Mouse (Mus musculus) ovary, postnatal 36 days (tissue): Measurements from ENCODE around the gene S100a2.
A peak's percentile ranks its signal among the peaks of the same experiment; 100 is the strongest.

Experiments
- DNase-seq: peaks from one replicate; pipeline ENCODE4 v3.0.0; 2022; ENCODE audit warnings: low spot score, mixed read lengths

The S100a2 gene

DNA sequence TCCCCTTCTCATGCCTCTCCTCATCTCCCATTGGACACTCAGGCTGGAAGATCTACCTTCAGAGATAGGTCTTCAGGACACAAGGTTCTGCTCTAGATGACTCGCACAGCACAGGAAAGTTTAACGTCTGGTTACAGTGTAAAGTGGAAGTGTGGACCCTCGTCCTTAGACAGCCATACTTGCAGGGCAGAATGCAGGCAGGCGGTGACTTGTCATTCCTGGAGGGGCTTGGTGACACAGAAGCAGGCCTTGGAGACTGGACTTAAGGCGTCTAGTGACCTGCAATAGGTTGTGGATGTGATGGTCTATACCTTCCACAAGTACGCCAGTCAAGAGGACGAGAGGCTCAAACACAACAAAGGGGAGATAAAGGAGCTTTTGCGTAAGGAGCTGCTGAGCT is at the start of gene S100a2:
Gene S100a2 (plus strand): TSS at position 301 of the 400 bp plus-strand sequence.
- DNase-seq = no peak

DNA sequence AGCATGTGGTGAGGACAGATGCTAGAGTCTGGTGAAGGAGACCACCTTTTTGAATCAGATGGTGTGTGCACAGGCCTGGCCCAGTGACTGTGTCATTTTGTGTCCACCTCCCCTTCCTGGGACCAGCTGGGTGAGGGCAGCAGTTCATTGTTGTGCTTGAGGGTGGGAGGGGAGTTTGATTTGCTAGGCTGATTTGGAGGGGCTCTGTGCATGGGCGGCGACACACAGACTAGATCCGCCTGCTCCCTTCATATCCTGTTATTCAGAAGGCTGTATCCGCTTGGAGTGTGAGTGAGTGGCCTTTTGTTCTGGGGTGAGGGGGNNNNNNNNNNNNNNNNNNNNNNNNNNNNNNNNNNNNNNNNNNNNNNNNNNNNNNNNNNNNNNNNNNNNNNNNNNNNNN is 49.1 kb upstream of the S100a2 start:
- no peak for DNase-seq

DNA sequence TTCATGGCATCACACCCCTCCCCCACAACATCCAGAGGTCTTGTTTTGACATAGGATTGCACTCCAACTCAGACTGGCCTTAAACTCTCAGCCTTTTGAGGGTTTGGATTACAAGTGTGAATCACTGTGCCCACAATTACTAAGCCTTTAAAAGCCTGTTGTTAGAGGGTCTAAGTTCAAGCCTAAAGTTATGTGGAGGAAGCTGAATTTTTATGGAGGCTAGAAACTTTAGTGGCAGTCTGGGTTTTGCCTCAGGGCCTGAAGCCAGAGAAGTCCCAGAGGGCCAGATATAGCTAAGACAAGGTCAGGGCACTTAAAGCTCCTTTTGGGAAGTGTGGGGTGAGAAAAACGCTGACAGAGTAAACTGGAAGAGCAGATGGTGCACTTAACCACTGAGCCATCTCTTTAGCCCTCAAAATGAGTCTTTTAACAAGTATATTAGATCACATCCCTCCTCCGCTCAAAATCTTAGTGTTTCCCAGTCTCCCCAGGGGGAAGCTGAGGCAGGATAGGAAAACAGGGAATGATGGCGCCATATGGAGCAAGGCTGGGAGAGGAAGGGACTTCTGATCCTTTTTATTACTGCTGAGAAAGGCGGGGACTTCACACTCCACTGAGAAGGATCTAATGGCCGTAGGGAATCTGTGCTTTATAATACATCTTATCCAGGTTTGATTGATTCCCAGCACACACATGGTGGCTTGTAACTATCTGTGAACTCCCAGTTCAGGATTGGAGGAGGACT is 40.2 kb upstream of the S100a2 start:
- no peak for DNase-seq

DNA sequence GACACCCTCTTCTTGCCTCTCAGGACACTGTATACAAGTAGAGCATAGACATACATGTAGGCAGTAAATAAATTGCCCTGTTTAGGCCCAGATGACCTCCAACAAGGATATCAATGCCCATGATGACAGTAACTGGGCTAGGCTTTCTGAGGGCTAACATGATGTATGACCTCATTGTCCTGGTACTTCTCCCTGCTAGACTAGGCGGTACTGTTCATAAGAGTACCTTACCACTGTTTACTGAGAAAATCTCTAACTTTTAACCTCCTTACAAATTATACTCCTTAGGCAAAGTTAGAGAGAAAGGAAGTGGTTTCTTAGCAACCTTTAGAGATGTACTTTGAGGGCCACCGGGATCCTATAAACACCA is 39.6 kb upstream of the S100a2 start:
- no peak for DNase-seq

DNA sequence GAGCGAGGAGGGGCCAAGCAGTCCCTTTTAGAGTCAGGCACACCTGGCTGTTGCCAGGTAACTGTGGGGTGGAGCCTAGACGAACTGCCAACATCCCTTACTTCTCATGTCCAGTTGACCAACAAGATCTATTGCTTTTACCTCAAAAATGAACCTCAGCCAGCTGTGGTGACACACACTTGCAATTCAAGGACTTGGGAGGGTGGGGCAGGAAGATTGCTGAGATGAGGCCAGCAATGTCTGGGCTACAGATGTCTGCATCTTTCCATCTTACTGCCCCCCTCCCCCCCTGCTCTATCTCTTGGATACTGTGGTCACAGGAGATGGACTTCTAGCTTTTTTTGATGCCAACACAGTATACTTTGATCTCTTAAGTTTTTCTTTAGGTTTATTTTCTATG is 37.8 kb upstream of the S100a2 start:
- no peak for DNase-seq

DNA sequence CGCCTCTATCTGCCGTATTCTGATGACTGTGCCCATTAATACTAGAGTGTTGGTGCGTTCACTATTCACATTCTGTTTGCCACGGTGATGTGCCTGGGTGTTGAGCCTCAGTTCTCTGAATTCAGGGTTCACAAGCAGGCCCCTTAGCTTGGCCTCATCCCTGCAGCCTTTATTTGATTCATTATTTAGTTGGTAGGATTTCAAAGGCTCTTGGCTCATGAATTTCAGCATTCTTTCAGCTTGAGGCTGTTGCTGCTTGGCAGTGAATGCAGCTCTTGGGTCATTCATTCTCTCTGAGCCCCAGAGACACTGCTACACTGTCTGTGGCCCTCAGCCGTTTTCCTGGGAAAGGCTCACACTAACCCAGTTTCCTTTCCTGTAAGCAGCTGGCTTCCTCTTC is 34.1 kb upstream of the S100a2 start:
- no peak for DNase-seq

DNA sequence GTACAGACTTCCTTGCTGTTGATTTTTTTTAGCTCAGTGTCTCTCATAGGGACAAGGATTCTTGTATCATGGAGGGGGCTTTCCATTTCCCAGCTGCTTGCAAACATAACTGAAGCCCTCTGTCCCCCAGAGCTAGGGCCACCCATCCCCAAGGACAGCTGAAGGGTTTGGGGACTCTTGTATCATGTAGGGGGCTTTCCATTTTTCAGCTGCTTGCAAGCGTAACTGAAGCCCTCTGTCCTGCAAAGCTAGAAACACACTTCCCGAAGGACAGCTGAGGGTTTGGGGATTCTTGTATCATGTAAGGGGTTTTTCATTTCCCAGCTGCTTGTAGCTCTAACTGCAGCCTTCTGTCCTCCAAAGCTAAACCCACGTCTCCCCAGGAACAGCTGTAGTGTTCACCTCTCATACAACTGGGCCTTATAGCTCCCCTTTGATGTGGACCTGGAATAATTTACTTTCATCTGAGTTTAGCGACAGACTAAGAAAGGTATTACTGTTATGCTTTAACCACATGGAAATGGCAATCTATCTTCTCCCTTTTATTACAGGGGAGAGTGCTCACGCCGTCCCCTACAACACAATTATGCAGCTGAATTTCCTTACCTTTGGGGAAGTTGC is 29.9 kb upstream of the S100a2 start, which contains the start of gene S100a3:
Gene S100a3 (plus strand): TSS at position 571 of the 621 bp plus-strand sequence.
- no peak for DNase-seq

DNA sequence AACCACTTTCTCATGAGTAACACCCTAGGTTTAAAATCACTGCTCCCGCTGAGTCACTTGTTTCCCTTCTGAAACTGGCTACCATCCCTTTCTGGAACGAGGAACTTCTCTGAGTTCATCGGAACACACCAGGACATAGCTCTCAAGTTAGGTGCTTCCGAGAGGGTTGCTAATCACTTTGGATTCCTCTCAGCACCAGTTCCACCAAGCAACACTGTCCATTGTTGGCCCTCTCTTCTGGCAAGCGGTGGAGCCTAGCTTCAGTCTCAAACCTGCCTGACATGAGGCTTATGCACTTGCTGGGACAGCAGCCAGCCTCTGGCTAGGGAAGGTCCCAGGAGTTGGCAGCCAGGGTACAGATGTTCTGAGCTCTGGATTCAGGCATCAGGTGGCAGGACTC is 15.4 kb upstream of the S100a2 start:
- no peak for DNase-seq

DNA sequence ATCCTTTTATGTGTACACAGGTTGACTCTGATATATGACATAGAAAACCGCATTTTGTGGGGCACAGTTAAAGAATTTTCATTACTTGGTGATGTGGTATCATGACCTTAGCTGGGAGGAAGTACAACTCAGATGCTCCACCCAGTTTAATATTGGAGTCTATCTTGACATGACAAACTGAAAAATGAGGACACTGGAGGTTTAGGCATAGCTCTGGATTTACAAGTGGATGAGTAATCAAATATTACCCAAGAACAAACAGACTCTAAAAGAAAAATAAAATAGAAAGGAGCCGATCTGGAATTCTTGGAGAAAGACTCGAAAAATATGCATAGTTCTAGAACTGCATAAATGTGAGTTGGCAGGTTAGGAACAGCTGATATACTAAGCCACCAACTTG is 14.7 kb upstream of the S100a2 start:
- DNase-seq = no peak

DNA sequence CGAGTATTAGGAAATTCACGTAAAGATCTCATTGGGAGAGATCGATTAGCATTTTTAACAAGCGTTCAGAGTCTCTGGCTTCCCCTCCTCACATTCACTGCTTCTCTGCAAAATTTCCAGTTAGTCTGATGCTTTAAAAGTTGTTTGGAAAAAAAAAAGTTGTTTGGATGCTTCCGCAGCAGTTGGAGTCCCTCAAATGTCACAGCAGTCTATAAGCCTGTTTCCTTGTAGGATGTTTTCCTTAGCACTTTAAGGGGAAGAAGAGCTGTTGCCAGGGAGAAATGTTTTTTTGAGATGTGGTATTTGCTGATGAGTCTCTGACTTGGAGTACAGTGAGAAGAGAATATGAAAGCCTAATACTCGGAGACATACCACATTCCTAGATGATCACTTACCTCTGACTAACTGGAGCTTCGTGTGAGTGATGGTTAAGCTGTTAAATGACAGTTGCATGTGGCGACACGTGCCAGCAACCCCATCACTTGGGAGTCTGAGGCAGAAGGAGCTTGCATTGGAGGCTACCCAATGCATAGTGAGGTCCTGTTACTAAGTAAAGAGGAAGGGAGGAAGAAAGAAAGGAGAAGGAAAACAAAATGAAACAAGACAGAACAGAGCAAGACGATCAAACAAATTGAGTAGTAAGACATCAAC is 13.6 kb upstream of the S100a2 start:
- DNase-seq = no peak

DNA sequence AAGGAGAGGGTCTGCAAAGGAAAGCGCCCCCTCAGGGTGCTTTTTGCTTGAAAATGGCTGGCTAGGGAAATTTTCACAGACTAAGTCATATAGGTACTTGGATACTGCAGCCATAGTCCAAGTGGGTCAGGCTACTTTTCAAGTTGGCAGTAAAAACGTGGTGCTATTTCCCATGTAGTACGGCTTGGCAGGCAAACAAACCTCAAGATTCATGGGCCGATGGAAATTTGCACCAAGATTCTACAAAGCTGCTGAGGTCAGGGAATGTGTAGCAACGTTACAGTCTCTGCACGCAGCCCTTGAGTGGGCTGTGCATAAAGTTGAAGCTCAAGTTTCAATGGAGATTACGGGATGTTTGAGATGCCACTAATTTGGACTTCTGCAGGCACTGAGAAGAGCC is 10.6 kb upstream of the S100a2 start:
- no peak for DNase-seq

DNA sequence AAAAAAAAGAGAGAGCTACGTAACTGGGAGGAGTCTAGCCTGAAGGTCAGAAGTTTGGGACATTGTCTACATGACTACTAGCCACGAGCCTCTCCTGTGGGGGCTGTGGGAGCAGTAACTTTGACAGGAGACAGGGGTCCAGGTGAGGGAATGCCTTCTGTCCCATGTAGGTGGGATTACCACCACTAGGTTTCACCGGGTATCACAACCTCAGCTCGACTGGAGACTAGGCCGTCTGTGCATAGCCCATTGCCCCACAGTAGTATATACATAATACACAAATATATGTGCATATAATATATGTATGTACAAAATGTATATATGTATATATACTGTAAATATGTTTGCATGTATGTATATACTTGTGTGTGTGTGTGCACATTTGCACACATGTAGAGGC is 8.9 kb upstream of the S100a2 start:
- DNase-seq = no peak

DNA sequence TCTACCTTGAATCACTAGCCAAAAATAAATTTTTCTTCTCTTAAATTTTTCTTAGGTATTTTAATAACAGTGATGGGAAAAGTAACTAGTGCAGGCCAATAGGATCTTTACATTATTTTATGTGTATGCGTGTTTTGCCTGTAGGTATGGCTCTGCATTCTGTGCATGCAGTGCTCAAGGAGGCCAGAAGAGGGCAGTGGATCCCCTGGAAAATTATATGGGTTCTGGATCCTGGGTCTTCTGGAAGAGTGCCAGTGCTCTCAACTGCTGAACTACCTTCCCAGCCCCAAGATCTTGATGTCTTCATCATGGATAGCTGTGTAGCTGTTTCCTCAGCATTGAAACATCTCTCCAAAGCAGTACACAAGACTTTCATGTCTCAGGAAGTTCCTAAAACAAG is 7.9 kb upstream of the S100a2 start:
- DNase-seq = no peak

DNA sequence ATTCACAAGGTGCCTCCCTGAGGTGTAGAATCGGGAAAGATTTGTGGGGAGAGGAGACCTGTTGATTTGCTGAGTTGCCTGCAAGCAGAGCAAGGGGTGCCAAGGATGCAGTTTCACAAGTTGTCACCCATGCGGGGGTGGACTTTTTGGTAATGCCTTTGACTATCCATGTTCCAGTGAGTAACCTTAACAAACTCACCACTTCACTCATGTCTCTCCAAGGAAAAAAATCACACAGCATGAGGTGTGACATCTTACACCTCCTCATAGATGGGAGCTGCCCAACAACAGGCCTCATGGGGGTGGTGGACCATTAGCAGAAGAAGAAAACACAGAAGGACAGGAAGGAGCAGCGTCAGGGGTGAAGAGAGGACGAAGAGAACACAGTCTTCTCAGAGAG is 7.5 kb upstream of the S100a2 start:
- DNase-seq = no peak

DNA sequence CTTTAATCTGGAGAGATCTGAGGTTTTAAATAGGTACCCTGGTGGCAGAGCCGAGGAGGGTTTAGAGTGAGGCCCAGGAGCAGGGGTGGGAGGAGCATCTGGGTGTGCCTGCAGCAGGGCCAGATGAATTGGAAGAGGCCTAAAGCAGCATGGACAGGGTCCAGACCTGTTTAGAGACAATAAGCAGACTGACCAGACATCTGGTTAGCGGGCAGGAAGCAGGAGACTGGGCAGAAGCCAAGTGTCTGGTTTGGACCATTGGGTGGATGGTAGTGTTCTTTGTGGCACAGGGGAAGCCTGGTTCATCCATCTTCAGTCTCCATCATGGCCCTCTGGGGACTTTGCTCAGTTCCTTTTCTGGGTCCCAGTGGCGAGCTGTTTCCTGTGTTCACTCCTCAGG is 6.2 kb upstream of the S100a2 start:
- DNase-seq = no peak

DNA sequence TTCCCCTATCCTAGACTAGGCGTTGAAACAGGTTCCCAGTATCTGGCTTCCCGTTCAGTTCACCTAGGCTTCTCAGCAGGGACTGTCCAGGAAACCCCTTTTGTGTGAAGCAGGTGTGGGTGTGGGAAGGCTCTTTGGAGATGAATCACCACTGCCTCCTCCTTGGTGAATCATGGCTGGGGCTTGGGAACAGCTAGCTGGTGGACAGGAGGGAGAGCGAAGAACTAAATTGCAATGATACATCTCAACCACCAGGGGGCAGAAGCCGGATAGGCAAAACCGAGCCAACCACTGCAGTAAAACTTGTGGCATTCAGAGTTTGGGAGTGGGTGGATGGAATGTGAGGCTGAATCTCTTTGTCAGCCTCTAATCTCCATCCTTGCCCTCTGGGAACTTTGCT is 4.5 kb upstream of the S100a2 start:
- DNase-seq = peak; percentile 41

DNA sequence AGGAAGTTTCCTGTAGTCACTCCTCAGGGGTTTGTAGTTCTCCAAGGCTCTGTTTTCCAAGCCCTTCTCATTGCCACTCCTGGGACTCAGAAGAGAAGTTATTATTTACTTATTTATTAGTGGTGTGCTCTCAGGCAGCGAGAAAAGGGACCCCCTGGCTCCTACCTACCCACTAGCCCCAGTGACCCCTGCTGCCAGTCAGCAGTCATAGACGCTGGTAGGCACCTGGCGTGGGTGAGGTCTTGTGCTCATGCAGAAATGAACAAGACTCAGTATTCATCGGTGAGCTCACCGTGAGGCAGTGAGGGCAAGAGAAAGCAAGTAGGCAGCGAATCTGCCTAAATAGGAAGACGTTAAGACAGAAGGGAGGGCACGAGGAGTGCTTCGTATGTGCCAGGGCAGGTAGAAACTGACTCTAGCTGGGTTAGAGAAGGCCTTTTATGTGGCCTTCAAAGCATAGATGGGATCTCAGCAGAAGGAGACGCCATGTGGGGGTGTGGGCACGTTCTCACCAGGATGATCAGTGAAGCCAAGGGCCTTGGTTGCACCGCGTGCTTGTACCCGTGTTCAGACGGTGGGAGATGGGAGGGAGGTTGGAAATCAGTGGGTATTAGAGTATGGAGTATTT is 3.9 kb upstream of the S100a2 start:
- DNase-seq = no peak

DNA sequence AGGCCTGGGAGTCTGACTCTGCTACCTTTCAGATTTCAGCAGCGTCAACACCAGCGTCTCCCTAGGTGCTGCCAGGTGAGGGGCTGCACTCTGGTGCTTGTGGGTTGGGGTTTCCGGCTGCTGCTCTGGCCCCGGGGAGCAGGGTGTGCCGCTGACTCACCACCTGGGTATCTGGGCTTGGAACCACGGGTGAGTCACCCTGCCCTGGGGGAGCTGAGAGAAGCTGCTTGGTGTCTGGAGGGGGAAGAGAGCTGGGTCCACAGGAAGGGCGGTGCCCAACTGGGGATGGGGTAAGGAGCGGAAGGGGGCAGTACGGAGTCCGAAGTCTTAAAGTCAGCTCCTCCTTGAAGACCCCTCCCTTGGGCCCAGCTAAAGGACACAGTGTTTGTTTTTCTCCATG is 3.1 kb upstream of the S100a2 start:
- peak; percentile 52 for DNase-seq

DNA sequence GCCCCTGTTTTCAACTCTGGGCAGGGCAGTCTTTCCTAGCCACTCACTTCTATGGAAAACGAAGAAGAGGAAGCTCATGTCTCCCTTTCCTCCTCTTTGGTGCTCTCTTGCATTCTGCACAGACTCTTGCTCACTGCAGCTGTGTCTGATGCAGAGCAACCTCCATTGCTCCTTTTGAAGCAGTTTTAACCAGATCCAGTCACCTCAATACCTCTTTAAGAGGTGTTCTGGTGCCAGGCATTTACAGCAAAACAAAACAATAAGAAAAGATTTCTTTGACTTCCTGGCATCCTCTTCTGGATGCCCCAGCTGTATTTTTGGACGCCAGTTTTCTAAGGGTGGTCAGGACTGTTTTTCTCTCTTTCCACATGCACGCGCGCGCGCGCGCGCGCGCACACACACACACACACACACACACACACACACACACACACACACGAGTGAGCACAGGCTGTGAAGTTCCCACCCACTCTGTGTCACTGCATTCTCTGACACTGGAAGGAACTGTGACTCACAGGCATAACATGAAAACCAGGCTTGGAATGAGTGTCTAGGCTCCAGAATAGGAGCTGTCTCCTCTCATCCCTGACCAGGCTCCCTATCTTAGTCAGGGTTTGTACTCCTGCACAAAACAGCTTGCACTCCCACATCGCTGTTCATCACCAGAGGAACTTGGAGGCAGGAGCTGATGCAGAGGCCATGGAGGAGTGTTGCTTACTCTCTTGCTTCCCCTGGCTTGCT is 2.5 kb upstream of the S100a2 start:
- DNase-seq = no peak

DNA sequence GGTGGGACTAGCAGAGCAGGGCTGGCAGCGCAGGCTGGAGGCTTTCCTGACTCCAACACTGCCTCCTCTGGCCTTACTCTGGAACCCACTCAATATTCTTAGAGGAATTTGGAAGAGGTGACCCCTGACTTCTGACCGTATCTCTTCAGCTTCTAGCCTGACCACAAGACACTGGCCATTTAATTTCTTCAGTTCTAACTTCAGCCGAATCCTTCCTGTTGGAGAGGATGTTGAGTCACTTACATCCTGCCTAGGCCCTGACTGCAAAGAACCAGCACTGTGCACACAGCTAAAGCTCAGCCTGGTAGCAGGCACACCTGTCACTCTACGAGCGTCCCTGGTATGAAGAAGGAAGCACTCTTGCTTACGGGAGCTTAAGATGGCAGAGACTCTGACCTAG is 657 bp upstream of the S100a2 start:
- no peak for DNase-seq

DNA sequence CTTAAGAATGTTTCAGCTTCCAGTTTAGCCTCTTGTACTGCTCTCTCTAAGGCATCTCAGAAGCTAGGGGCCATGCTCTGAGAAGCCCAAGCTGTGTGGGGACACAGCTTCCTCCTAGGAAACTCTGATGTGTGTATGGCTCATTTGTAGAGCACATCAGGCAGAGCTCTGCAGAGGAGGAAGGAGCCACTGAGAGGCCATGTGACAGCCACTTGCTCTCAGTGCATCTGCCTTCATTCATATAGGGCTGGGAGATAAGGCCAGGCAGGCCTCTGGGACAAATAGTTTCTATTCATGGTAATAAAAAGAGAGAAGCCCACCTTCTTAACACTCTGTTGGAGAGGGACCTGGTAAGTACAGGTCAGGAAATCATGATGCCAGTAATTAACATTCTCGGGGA is 4.4 kb downstream of the S100a2 start:
- no peak for DNase-seq

DNA sequence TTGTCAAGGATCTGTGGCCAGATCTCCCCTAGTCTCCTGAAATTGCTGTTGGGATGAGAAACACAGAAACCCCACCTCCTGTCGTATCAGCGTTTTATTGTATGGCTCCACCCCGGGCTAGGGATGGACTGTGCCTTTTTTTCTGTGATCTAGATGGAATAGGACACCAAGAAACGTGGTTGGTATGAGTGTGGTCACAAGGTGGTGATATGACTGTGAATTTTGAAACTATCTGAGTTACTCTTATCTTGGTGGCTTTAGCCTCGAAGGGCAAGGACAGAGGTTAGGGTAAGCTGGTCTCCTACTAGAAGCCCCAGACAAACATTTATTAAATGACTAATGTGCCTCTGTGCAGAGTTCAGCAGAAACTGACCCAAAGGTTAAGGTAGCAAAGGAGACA is 5.5 kb downstream of the S100a2 start:
- no peak for DNase-seq
